Mouse (Mus musculus) kidney, embryonic 14.5 days (tissue): ENCODE results near the gene 3110082I17Rik. TPM values are rescaled to one million over a fixed set of nuclear protein-coding genes. Genes with fewer than 3 reads are reported as not detected.

ENCODE experiments used
- ATAC-seq: fragments of 200-750 bp; cut with Nextera tagmentation; 2 replicates; pipeline ENCODE4 v1.8.0; 2017; ENCODE audit warnings: moderate number of reproducible peaks, mild to moderate bottlenecking, moderate TSS enrichment, moderate library complexity; ENCODE audit not compliant: low FRiP score, low TSS enrichment
- H3K27ac ChIP-seq: fragments of 300-500 bp; sonication (generic); 2 replicates; pipeline ENCODE4 v1.5.1; 2014; ENCODE audit warnings: low read depth, mild to moderate bottlenecking, low read length, moderate library complexity, mixed read lengths
- H3K27me3 ChIP-seq: fragments of 300-500 bp; sonication (generic); 2 replicates; pipeline ENCODE4 v1.6.1; 2014; ENCODE audit warnings: mild to moderate bottlenecking, low read length; ENCODE audit not compliant: control insufficient read depth, insufficient read depth
- H3K36me3 ChIP-seq: fragments of 300-500 bp; sonication (generic); 2 replicates; pipeline ENCODE4 v1.6.1; 2014; ENCODE audit warnings: low read length, mixed read lengths; ENCODE audit not compliant: control insufficient read depth, insufficient read depth
- H3K4me1 ChIP-seq: fragments of 300-500 bp; sonication (generic); 2 replicates; pipeline ENCODE4 v1.6.1; 2014; ENCODE audit warnings: low read length, mixed read lengths; ENCODE audit not compliant: control insufficient read depth, insufficient read depth
- H3K4me2 ChIP-seq: fragments of 300-500 bp; sonication (generic); replicated peaks from 2 replicates; pipeline ENCODE4 v1.6.1; 2014; ENCODE audit warnings: low read depth, mild to moderate bottlenecking, low read length
- H3K4me3 ChIP-seq: fragments of 300-500 bp; sonication (generic); 2 replicates; pipeline ENCODE4 v1.5.1; 2014; ENCODE audit warnings: mild to moderate bottlenecking, low read length
- H3K9ac ChIP-seq: fragments of 300-500 bp; sonication (generic); 2 replicates; pipeline ENCODE4 v1.6.1; 2014; ENCODE audit warnings: low read depth, mild to moderate bottlenecking, low read length, moderate library complexity
- H3K9me3 ChIP-seq: fragments of 300-500 bp; sonication (generic); 2 replicates; pipeline ENCODE4 v1.6.1; 2016; ENCODE audit warnings: low read length; ENCODE audit not compliant: control insufficient read depth
- WGBS: fragments of 180-500 bp; shearing (Covaris S2); extraction: QIAGEN DNeasy Blood & Tissue Kit; methylation state at CpG from one replicate; pipeline ENCODE4 v1.1.7; 2014; 5-methylcytosine and 5-hydroxymethylcytosine counted together
- polyA plus RNA-seq: library from polyadenylated mRNA; unstranded; fragments of >200 nt; fragmentation: Nextera tagmentation; extraction: Ambion mirVana; gene quantifications from 2 replicates; pipeline ENCODE4 v1.2.1, GENCODE M21; 2014

Gene 3110082I17Rik
- polyA plus RNA-seq, 1 experiment from 2014 or later: 40.6 TPM

DNA sequence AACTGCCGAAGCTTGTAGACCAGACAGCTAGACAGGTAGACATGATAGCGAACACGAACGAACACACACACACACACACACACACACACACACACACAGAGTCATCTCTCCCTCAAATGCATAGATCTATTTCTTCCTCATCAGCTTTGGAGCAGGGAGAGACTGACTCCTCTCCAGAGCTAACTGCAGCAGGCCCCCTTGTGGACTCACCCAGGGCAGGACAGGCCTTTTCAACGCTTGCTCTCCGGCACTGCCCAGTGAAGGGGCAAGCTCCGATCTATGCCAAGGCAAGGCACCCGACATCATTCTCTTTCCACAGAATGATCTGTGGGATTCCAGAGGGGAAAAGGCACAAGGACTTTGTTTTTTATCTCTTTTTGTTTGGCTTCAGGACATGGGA is 15.1 kb downstream of the 3110082I17Rik start:
- no peak overlapping the region for H3K4me2 ChIP-seq
- no peaks in the 10 kb centered on the region for H3K36me3 ChIP-seq
- peaks cover 10% of the 10 kb centered on the region for H3K4me1 ChIP-seq
- 91% methylated on average over 8 of the region's 8 CpGs for WGBS
- H3K27ac ChIP-seq: no peak overlapping the region
- no peak for ATAC-seq
- no peaks in the 10 kb centered on the region for H3K9me3 ChIP-seq
- H3K27me3 ChIP-seq: no peaks in the 10 kb centered on the region
- H3K4me3 ChIP-seq: no peak overlapping the region
- H3K9ac ChIP-seq: no peak overlapping the region

DNA sequence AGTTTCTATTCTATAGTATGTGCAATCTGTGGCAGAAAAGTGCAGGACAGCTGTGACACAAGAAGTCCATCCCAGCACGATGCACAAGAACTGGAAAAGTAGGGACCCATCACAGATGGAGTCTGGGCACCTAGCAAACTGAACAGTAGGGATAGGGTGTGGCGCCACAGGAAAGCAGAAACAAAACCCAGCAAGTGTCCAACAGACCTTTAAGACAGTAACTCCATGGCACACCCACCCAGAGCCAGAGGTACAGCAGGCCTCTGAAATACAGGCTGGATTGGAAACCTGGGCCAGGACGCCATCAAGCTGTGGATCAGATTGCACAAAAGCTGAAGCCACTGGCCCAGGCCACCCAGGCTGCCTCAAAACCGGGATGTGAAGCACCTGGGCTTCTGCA is 17.4 kb downstream of the 3110082I17Rik start:
- H3K27ac ChIP-seq: no peak overlapping the region

DNA sequence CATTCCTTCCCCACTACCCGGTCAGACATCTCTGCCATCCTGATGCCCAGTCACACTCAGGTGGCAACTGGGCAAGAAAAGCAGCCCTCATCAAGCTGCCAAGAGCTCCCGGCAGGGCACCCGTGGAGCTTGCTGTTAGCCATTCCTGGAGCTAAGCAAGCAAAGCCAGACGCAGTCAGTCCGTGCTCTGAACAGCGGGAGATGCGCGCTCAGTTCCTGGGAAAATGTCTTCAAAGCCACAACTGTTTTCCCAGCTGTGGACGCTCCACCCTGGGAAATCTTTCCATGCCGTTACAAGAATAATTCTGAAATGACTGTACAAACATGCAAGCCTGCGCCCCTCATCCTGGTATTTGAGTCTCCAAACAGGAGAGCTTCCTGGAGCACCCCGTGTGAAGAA is 17.9 kb downstream of the 3110082I17Rik start:
- H3K27me3 ChIP-seq: no peaks in the 10 kb centered on the region
- no peak for ATAC-seq
- no peak overlapping the region for H3K4me2 ChIP-seq
- no peaks in the 10 kb centered on the region for H3K36me3 ChIP-seq
- H3K9ac ChIP-seq: no peak overlapping the region
- peaks cover 10% of the 10 kb centered on the region; the same call in 1 of the 2 replicates for H3K4me1 ChIP-seq
- no peaks in the 10 kb centered on the region for H3K9me3 ChIP-seq
- H3K27ac ChIP-seq: no peak overlapping the region
- H3K4me3 ChIP-seq: no peak overlapping the region
- 72% methylated on average over 12 of the region's 12 CpGs for WGBS

More for the DNA sequence above, 17.4 kb downstream of the 3110082I17Rik start:
- WGBS: 60% methylated on average over 4 of the region's 4 CpGs
- Histone ChIP-seq H3K4me3 (no peak overlapping the region), H3K36me3 (no peaks in the 10 kb centered on the region), H3K9ac (no peak overlapping the region), H3K27me3 (no peaks in the 10 kb centered on the region), H3K4me1 (peaks cover 10% of the 10 kb centered on the region; the same call in 1 of the 2 replicates), H3K4me2 (no peak overlapping the region), H3K9me3 (no peaks in the 10 kb centered on the region)
- ATAC-seq: no peak

DNA sequence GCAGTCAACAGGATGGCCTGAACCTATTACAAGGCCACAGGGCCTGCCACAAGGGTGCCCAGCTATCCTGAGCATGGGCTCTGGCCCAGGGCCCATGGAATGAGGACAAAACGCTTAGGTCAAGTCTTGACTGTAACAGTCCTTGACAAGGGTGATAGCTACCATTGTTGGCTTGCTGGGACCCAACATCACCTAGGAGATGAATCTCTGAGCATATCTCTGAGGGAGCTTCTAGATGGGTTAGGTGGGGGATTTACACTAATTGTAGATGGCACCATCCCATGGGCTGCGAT is 18.7 kb downstream of the 3110082I17Rik start:
- 91% methylated on average over 2 of the region's 2 CpGs for WGBS
- Histone ChIP-seq H3K4me2 (no peak overlapping the region), H3K36me3 (no peaks in the 10 kb centered on the region), H3K27me3 (no peaks in the 10 kb centered on the region), H3K9me3 (no peaks in the 10 kb centered on the region), H3K4me3 (no peak overlapping the region), H3K27ac (no peak overlapping the region), H3K4me1 (peaks cover 10% of the 10 kb centered on the region; the same call in 1 of the 2 replicates), H3K9ac (no peak overlapping the region)
- no peak for ATAC-seq

DNA sequence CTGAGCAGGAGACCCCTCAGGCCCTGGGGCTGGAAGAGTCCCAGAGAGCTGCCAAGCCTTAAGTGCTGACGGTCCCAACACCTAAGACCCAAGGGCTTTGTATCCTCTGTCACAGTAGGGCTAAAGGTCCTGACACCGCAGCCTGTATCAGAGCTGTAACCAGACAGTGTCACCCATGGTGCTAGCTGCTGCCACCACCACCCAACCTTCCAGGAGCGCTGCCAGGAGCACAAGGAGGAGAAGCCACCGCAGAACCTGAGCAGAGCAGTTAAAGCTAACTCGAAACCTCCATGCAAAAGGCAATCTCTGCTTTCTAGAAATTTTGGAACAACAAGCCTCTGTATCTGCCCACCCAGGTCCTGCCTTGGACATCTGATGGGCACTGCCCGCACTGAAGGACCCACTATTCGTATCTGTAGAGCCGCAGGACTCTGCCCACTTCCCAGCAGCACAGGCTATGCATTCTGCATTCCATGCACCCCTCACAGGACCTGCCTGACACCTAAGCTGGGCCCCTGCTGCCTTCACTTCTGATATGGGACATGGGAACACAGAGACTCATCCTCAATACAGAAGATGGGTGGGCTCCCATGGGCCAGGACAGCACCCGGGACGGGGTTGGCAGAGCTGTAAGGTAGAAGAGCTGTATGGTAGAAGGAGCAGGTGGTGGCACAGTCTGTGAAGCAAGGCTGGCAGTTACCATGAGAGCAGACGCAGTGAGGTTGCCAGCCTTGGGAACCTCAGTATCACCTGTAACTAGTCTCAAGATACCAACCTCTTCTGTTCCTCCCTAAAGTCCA is 19.2 kb downstream of the 3110082I17Rik start:
- 95% methylated on average over 11 of the region's 11 CpGs for WGBS
- H3K9ac ChIP-seq: no peak overlapping the region
- no peak overlapping the region for H3K4me3 ChIP-seq
- H3K36me3 ChIP-seq: no peaks in the 10 kb centered on the region
- no peak overlapping the region for H3K27ac ChIP-seq
- no peak overlapping the region for H3K4me2 ChIP-seq
- ATAC-seq: no peak
- H3K27me3 ChIP-seq: no peaks in the 10 kb centered on the region
- peaks cover 9% of the 10 kb centered on the region; the same call in 1 of the 2 replicates for H3K4me1 ChIP-seq
- H3K9me3 ChIP-seq: no peaks in the 10 kb centered on the region

DNA sequence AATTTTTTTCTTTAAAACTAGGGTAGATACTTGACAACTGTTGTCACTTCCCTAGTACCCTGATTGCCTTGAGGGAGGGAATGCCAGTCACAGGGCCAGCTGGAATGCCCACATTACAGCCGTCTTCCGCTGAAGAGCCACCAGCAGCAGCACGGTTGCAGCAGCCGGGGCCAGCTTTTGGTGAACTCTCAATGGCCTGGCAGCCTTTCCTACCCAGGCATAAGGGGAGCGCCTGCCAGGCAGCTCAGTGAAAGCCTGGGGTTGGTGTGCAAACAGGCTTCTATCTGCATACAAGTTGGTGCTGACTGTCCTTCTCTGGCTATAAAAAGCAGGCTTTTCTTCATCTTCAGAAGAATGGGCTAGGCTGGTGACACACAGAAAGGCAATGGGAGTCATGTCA is 19.9 kb downstream of the 3110082I17Rik start:
- peaks cover 7% of the 10 kb centered on the region; the same call in 1 of the 2 replicates for H3K4me1 ChIP-seq
- ATAC-seq: no peak
- H3K9me3 ChIP-seq: no peaks in the 10 kb centered on the region
- no peak overlapping the region for H3K4me3 ChIP-seq
- 82% methylated on average over 5 of the region's 5 CpGs for WGBS
- H3K27me3 ChIP-seq: no peaks in the 10 kb centered on the region
- no peak overlapping the region for H3K27ac ChIP-seq
- no peaks in the 10 kb centered on the region for H3K36me3 ChIP-seq
- H3K4me2 ChIP-seq: no peak overlapping the region
- no peak overlapping the region for H3K9ac ChIP-seq

DNA sequence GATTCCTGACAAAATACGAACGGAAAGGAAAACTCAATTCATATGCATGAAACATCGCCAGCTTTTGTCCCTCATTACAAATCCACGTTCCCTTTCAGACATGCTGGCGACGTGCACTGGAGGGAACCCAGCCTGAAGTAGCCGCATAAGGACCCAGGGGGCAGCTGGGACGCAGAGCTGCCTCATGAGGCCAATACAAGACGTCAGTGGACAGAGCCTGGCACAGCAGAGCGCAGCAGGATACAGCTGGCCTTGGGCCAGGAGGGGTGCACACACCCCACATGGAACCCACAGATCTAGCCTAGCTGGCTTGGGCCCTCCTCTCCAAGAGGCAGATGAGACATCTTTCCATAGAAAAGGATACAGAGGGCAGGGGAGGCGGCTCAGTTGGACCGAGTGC is 21.9 kb downstream of the 3110082I17Rik start:
- Histone ChIP-seq H3K4me3 (no peak overlapping the region), H3K27ac (no peak overlapping the region), H3K9ac (no peak overlapping the region), H3K27me3 (no peaks in the 10 kb centered on the region), H3K9me3 (no peaks in the 10 kb centered on the region), H3K4me2 (no peak overlapping the region), H3K36me3 (no peaks in the 10 kb centered on the region), H3K4me1 (peaks cover 13% of the 10 kb centered on the region)
- WGBS: 90% methylated on average over 12 of the region's 12 CpGs
- no peak for ATAC-seq

DNA sequence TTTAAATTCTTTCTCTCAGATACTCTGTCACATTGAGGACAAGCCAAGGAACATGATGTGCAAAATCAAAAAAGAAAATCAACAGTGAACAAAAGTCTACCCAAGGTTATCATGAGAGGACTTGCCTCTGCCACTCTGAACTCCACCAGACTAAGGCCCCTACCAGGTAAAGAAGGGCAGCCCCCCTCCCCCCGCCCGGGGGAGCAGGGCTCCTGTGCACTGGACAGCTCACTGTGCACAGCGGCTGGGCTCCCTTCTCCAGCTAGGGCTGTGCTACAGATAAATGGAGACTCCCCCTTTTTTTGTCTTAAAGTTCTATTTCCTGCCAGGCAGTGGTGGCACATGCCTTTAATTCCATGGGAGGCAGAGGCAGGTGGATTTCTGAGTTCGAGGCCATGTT is 22.6 kb downstream of the 3110082I17Rik start:
- H3K36me3 ChIP-seq: no peaks in the 10 kb centered on the region
- no peaks in the 10 kb centered on the region for H3K27me3 ChIP-seq
- no peak overlapping the region for H3K4me2 ChIP-seq
- ATAC-seq: no peak
- 91% methylated on average over 4 of the region's 4 CpGs for WGBS
- no peaks in the 10 kb centered on the region for H3K9me3 ChIP-seq
- peaks cover 10% of the 10 kb centered on the region for H3K4me1 ChIP-seq
- no peak overlapping the region for H3K9ac ChIP-seq
- no peak overlapping the region for H3K27ac ChIP-seq
- no peak overlapping the region for H3K4me3 ChIP-seq

DNA sequence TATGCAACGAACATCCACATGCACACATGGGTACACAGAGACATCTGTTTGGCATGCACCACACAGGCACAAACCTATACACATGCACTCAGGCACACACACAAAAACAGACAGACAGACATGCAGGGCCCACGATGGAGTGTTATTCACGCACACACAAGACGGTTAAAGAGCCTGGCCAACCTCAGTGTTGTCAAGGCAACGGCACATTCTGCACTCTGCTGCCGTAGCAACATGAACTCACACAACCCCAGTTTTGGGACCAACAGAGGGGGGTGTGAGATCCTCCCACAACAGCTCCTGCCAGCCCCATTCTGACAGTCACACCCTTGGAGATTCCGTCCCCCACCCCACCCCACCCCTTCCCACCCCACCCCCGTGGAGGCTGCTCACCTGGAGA is 25.4 kb downstream of the 3110082I17Rik start:
- H3K27me3 ChIP-seq: no peaks in the 10 kb centered on the region
- WGBS: 54% methylated on average over 8 of the region's 8 CpGs
- H3K9ac ChIP-seq: no peak overlapping the region
- no peak overlapping the region for H3K4me2 ChIP-seq
- peaks cover 35% of the 10 kb centered on the region for H3K4me1 ChIP-seq
- H3K27ac ChIP-seq: no peak overlapping the region
- no peaks in the 10 kb centered on the region for H3K9me3 ChIP-seq
- no peak overlapping the region for H3K4me3 ChIP-seq
- no peaks in the 10 kb centered on the region for H3K36me3 ChIP-seq
- no peak for ATAC-seq
